Comparison of ENCODE assay signal across 10 mouse cellular contexts in genomic region chr11:113617132-113617911, GRCm38 (mm10). TPM values are rescaled to one million over a fixed set of nuclear protein-coding genes. Genes with fewer than 3 reads are reported as not detected.
DNase-seq lines count a peak whose midpoint lies in the region; ATAC-seq and TF ChIP-seq lines count a peak whose summit lies in the region.
"Had no signal": no experiment of that assay in that cellular context is flagged by ENCODE, and none has a peak within 500 bp of the region (broad histone marks: within the 10 kb centered on the region; RNA-seq: fewer than 3 reads in every experiment).

No protein-coding gene starts in this region.

- TF ChIP-seq CTCF in midbrain, postnatal 0 days (IDR thresholded peaks at IDR 0.05), result peak; percentile 70

- intact Hi-C loops in gastrocnemius, postnatal 14 days (cut with DNase I; ENCODE audit: low total_unique reads), result loop anchor here (5.0 to 10.0 kb wide), 3 partner anchors 113 to 440 kb away; no protein-coding TSS in a partner anchor

- H3K36me3 ChIP-seq in forebrain, embryonic 10.5 days (replicated peaks), result no peaks in the 10 kb centered on the region
- H3K36me3 ChIP-seq in forebrain, embryonic 15.5 days, result no peaks in the 10 kb centered on the region
- H3K36me3 ChIP-seq in midbrain, postnatal 0 days (ENCODE audit: insufficient read depth, low read length), result no peaks in the 10 kb centered on the region
- no peaks in the 10 kb centered on the region for H3K36me3 ChIP-seq in stomach, embryonic 14.5 days (ENCODE audit: control insufficient read depth, insufficient read depth, low read length)
- H3K36me3 ChIP-seq: G1E; limb, embryonic 13.5 days had no signal

- ATAC-seq in forebrain, embryonic 15.5 days (replicated peaks), result no peak
- no peak for ATAC-seq in midbrain, postnatal 0 days (ENCODE audit: low FRiP score)
- ATAC-seq in stomach, embryonic 14.5 days (ENCODE audit: insufficient number of reproducible peaks, insufficient read depth, low FRiP score, low read depth), result peak; percentile 25; the same call in 1 of the 2 replicates

- H3K4me1 ChIP-seq in forebrain, embryonic 10.5 days, result peaks cover 54% of the 10 kb centered on the region
- peaks cover 41% of the 10 kb centered on the region for H3K4me1 ChIP-seq in forebrain, embryonic 15.5 days
- H3K4me1 ChIP-seq in midbrain, postnatal 0 days (ENCODE audit: insufficient read depth, low read length), result peaks cover 3% of the 10 kb centered on the region; the same call in 1 of the 2 replicates
- H3K4me1 ChIP-seq in stomach, embryonic 14.5 days (ENCODE audit: control insufficient read depth, insufficient read depth, low read length), result peaks cover 13% of the 10 kb centered on the region; the same call in 1 of the 2 replicates

- H3K9ac ChIP-seq in forebrain, embryonic 15.5 days (replicated peaks), result no peak overlapping the region
- no peak overlapping the region for H3K9ac ChIP-seq in midbrain, postnatal 0 days (replicated peaks; ENCODE audit: low read length, poor library complexity, severe bottlenecking)
- H3K9ac ChIP-seq in stomach, embryonic 14.5 days (replicated peaks; ENCODE audit: low read depth, low read length), result no peak overlapping the region
- H3K9ac ChIP-seq: limb, embryonic 13.5 days had no signal

- H3K4me2 ChIP-seq in forebrain, embryonic 15.5 days (replicated peaks), result no peak overlapping the region
- no peak overlapping the region for H3K4me2 ChIP-seq in midbrain, postnatal 0 days (ENCODE audit: low read depth, low read length, poor library complexity, severe bottlenecking)
- H3K4me2 ChIP-seq in stomach, embryonic 14.5 days (replicated peaks; ENCODE audit: low read depth, low read length), result no peak overlapping the region

- H3K27ac ChIP-seq in forebrain, embryonic 10.5 days, result no peak overlapping the region
- H3K27ac ChIP-seq in forebrain, embryonic 15.5 days (replicated peaks), result no peak overlapping the region
- H3K27ac ChIP-seq in midbrain, postnatal 0 days (ENCODE audit: low read depth, low read length), result no peak overlapping the region
- no peak overlapping the region for H3K27ac ChIP-seq in stomach, embryonic 14.5 days (ENCODE audit: low read length)
- H3K27ac ChIP-seq: limb, embryonic 13.5 days had no signal

- peak; percentile 58 for DNase-seq in forebrain, embryonic 10.5 days (ENCODE audit: extremely low spot score, low spot score)
- DNase-seq in ES-CJ7 (ENCODE audit: low read depth, low spot score), result peak; percentile 80
- DNase-seq in cerebellum, adult 9-10 months, result peak; percentile 65
- DNase-seq in gastrocnemius, postnatal 14 days, result peak; percentile 59
- peak; percentile 54 to 87 for DNase-seq in layer of hippocampus, postnatal 25 days (ENCODE audit: extremely low spot score in 1 of 2, low spot score in 1 of 2)
- DNase-seq in midbrain, postnatal 0 days (ENCODE audit: low spot score), result peak; percentile 85

- no peaks in the 10 kb centered on the region for H3K9me3 ChIP-seq in forebrain, embryonic 10.5 days
- H3K9me3 ChIP-seq in forebrain, embryonic 15.5 days, result no peaks in the 10 kb centered on the region
- no peaks in the 10 kb centered on the region for H3K9me3 ChIP-seq in midbrain, postnatal 0 days (ENCODE audit: low read length)
- H3K9me3 ChIP-seq in stomach, embryonic 14.5 days (ENCODE audit: control insufficient read depth, low read depth, low read length), result no peaks in the 10 kb centered on the region
- H3K9me3 ChIP-seq: limb, embryonic 13.5 days had no signal

- WGBS in forebrain, embryonic 10.5 days, result 40% methylated on average over 14 of the region's 14 CpGs
- 48% methylated on average over 14 of the region's 14 CpGs for WGBS in forebrain, embryonic 15.5 days
- 51% methylated on average over 14 of the region's 14 CpGs for WGBS in midbrain, postnatal 0 days
- WGBS in stomach, embryonic 14.5 days, result 39% methylated on average over 14 of the region's 14 CpGs

- H3K27me3 ChIP-seq in forebrain, embryonic 10.5 days (ENCODE audit: poor library complexity, severe bottlenecking), result peaks cover 77% of the 10 kb centered on the region
- no peaks in the 10 kb centered on the region for H3K27me3 ChIP-seq in forebrain, embryonic 15.5 days
- peaks cover 5% of the 10 kb centered on the region; the same call in 1 of the 2 replicates for H3K27me3 ChIP-seq in midbrain, postnatal 0 days (ENCODE audit: insufficient read depth, low read length)
- H3K27me3 ChIP-seq in stomach, embryonic 14.5 days (ENCODE audit: control insufficient read depth, insufficient read depth, low read length), result peaks cover 19% of the 10 kb centered on the region

- no peak overlapping the region for H3K4me3 ChIP-seq in forebrain, embryonic 10.5 days
- no peak overlapping the region for H3K4me3 ChIP-seq in forebrain, embryonic 15.5 days
- H3K4me3 ChIP-seq in midbrain, postnatal 0 days (ENCODE audit: low read depth, low read length), result no peak overlapping the region
- H3K4me3 ChIP-seq in stomach, embryonic 14.5 days (ENCODE audit: low read depth, low read length), result no peak overlapping the region

RNA-seq across cellular contexts. Expression of gene Sstr2, which starts 1.8 kb away (rescaled TPM):
- 2.7 and 4.1 TPM in 2 replicates for polyA plus RNA-seq in forebrain, embryonic 10.5 days (2016; fragmentation: Nextera tagmentation; extraction: Ambion mirVana)
- 85.6 and 102 TPM in 2 replicates for polyA plus RNA-seq in forebrain, embryonic 15.5 days (2015; fragmentation: Nextera tagmentation; extraction: Ambion mirVana)
- not detected for total RNA-seq in gastrocnemius, postnatal 14 days (2021)
- total RNA-seq in layer of hippocampus, postnatal 25 days (2021), result 10 to 100 TPM; 25.6 to 27.3 TPM
- total RNA-seq in midbrain, postnatal 0 days (2014; rRNA removed), result 16.4 and 26.3 TPM in 2 replicates
- 8.8 and 10.2 TPM in 2 replicates for polyA plus RNA-seq in midbrain, postnatal 0 days (2015; fragmentation: Nextera tagmentation; extraction: Ambion mirVana)
- 0.56 and 2.0 TPM in 2 replicates for polyA plus RNA-seq in stomach, embryonic 14.5 days (2014; fragmentation: Nextera tagmentation; extraction: Ambion mirVana)
- polyA plus RNA-seq: G1E had no signal

RNA-seq across cellular contexts. Expression of gene Cog1, which starts 31.6 kb away (rescaled TPM):
- 24.4 and 24.6 TPM in 2 replicates for polyA plus RNA-seq in forebrain, embryonic 10.5 days (2016; fragmentation: Nextera tagmentation; extraction: Ambion mirVana)
- polyA plus RNA-seq in forebrain, embryonic 15.5 days (2015; fragmentation: Nextera tagmentation; extraction: Ambion mirVana), result 36.9 and 37.6 TPM in 2 replicates
- total RNA-seq in gastrocnemius, postnatal 14 days (2021), result 10 to 100 TPM; 21.2 to 22.9 TPM
- total RNA-seq in layer of hippocampus, postnatal 25 days (2021), result 10 to 100 TPM; 53.4 to 64.0 TPM
- 55.8 and 59.0 TPM in 2 replicates for total RNA-seq in midbrain, postnatal 0 days (2014; rRNA removed)
- 28.3 and 31.3 TPM in 2 replicates for polyA plus RNA-seq in midbrain, postnatal 0 days (2015; fragmentation: Nextera tagmentation; extraction: Ambion mirVana)
- polyA plus RNA-seq in stomach, embryonic 14.5 days (2014; fragmentation: Nextera tagmentation; extraction: Ambion mirVana), result 20.7 and 24.4 TPM in 2 replicates

RNA-seq across cellular contexts. Expression of gene Slc39a11, which starts 32.6 kb away (rescaled TPM):
- 18.4 and 19.8 TPM in 2 replicates for polyA plus RNA-seq in forebrain, embryonic 10.5 days (2016; fragmentation: Nextera tagmentation; extraction: Ambion mirVana)
- polyA plus RNA-seq in forebrain, embryonic 15.5 days (2015; fragmentation: Nextera tagmentation; extraction: Ambion mirVana), result 39.6 and 42.2 TPM in 2 replicates
- total RNA-seq in gastrocnemius, postnatal 14 days (2021), result 1 to 10 TPM; 3.6 TPM
- 10 to 100 TPM; 23.0 to 23.3 TPM for total RNA-seq in layer of hippocampus, postnatal 25 days (2021)
- total RNA-seq in midbrain, postnatal 0 days (2014; rRNA removed), result 56.0 and 62.5 TPM in 2 replicates
- 35.9 and 40.4 TPM in 2 replicates for polyA plus RNA-seq in midbrain, postnatal 0 days (2015; fragmentation: Nextera tagmentation; extraction: Ambion mirVana)
- 18.6 and 24.0 TPM in 2 replicates for polyA plus RNA-seq in stomach, embryonic 14.5 days (2014; fragmentation: Nextera tagmentation; extraction: Ambion mirVana)
